Mouse (Mus musculus) T-cell, adult 66 days (primary cell): Measurements from ENCODE around the gene Stxbp4. TPM values are rescaled to one million over a fixed set of nuclear protein-coding genes. Genes with fewer than 3 reads are reported as not detected.

Experiments
- total RNA-seq, 2 experiments: library from RNA; stranded (reverse); gene quantifications; 3 replicates in 1 of 2; 4 replicates in 1 of 2; pipeline ENCODE4 v1.2.4; 2023

Gene Stxbp4
- 1 to 10 TPM; 6.5 to 6.8 TPM for total RNA-seq

DNA sequence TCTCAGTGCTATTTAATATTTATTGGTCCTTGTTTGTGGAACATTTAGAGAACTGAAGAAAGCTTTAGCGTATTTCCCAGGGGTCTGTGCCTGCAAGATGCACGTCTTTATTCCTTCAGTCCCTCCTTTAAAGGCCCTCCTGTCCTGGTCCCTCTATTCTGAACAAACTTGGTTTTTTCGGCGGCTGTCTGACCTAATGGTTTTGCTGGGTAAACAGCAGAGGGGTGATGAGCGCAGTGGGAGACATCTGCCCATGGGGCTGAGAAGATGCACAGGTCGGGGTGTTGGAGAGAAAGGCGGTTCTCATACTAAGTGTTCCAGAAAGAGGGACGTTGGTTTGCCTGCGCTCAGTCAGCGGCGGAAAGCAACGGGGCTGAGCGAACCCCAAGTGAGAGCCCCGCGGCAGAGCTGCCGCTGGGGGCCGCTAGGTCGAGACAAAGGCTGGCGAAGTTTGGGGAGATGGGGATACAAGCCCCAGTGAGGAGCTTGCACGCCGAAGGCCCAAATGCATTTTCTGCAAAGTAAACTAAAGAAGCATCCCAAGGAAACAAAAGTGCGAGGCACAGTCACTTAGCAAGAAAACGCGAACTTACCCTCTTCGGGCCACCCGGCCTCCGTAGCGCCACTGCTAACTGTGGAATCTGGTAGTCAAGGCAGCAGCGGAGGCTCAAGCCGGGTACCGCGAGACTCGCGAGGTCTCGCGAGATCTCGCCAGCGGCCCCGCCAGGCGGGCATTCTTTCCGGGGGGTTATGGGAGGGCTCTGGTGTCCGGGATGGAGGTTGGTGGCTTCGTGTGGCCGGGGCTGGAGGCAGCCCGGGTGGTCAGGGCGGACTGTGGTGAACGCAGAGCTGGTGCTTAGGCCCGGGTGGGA lies at the start of gene Stxbp4, which contains the start of gene Cox11:
Stxbp4 (minus strand) TSS at position 645 of the 872 bp plus-strand sequence.
Cox11 (plus strand) TSS at position 734 of the 872 bp plus-strand sequence.

Other genes with a start within 250 kb of the Stxbp4 start
- 1 to 10 TPM; 1.1 to 1.4 TPM for gene Hlf, start 247.2 kb downstream of the Stxbp4 start, total RNA-seq
- 10 to 100 TPM; 20.9 to 24.0 TPM for gene Cox11, start 89 bp upstream of the Stxbp4 start, total RNA-seq
- gene Tom1l1, start 50.3 kb upstream of the Stxbp4 start, total RNA-seq, result under 1 TPM in 1 of 2 experiments, not detected in 1; 0.30 TPM